Mouse (Mus musculus) cerebellum, postnatal 10 days (tissue): ENCODE measurements around the gene Naxe.

Experiments
- DNase-seq, 2 experiments: peaks; one replicate each; pipeline ENCODE4 v3.0.0; 2021; ENCODE audit warnings: mixed read lengths in 2 of 2

Naxe gene

GRCm38 (mm10) chr3:88057902-88058696 lies at the start of gene Naxe:
Gene Naxe, minus strand, starts transcription at chr3:88058495.
- DNase-seq, result peak; percentile 90 to 94

GRCm38 (mm10) chr3:88106126-88106525 lies 47.8 kb upstream of the Naxe start:
- DNase-seq, result no peak

DNA sequence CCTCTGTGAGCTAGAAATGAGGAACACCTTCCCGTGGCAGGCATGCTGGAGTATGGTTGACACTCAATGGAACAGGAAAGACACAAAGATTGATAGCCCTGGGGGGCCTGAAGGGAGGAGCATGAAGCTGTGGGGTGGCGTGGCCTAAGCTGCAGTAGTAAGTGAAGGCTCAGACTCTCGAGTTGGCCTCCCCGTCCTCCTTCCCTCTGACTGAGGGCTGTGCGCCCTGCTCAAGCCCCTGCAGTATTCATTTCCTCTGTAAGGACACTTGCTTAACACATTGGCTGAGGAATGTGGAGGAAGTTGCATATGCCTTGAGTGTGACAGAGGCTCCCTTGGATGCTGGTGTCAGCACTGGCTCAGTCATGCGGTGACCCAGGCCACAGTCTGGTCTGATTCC lies 44.3 kb upstream of the Naxe start:
- no peak for DNase-seq

GRCm38 (mm10) chr3:88102196-88102595 lies 43.9 kb upstream of the Naxe start:
- DNase-seq, result no peak

DNA sequence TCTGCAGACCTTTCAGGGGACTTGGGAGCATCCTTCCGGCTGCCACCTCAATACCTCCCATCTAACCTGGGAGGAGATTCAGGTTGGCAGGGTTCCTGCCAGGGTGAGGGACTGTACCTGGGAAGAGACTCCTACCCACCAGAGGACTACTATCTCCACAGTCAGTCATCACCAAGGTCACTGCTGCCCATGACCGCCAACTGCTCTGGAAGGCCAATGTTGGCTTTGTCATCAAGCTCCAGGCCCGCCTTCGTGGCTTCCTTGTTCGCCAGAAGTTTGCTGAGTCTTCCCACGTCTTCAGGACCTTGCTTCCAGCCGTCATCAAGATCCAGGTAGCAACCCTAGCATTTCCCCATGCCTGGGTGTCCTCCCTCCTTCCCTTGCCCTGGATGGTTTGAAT lies 43.4 kb upstream of the Naxe start:
- no peak for DNase-seq

DNA sequence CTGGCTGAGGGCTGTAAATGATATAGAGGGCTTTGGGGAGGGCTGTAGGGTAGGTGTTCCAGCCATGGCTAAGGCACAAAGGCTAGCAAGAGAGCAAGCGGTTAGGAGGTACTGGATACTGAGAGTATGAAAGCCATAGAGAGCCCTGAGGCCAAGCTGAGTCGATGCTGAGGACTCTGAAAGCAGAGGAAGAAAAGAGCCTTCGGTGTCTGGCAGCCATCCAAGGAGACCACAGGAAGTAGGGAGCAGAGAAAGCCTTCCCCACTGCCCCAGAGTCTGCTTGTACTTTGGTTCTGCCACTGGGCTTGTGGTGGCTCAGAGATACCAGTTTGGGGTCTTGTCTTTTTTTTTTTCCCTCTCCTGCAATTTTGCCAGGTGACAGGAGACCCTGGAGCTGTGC lies 42.0 kb upstream of the Naxe start:
- peak; percentile 52 to 54 for DNase-seq

DNA sequence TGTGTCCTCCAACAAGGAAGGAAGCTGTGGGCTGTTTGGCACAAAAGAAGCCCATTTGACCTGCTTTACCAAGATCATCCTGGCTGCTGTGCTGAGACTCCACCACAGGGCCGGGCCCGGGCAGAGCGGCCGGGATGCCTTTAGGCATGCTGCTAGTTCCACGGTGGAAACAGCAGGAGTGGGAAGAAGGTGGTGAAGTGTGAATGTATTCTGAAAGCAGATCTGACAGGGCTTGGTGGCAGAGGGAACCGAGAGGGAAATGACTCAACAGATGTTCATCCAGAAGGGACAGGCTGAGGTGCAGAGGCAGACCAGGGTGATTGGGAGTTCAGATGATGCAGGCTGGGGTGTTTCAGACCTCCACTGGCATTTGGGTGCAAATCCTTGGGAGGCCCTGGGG lies 39.4 kb upstream of the Naxe start:
- DNase-seq, result no peak

GRCm38 (mm10) chr3:88094126-88094525 lies 35.8 kb upstream of the Naxe start:
- DNase-seq, result no peak

DNA sequence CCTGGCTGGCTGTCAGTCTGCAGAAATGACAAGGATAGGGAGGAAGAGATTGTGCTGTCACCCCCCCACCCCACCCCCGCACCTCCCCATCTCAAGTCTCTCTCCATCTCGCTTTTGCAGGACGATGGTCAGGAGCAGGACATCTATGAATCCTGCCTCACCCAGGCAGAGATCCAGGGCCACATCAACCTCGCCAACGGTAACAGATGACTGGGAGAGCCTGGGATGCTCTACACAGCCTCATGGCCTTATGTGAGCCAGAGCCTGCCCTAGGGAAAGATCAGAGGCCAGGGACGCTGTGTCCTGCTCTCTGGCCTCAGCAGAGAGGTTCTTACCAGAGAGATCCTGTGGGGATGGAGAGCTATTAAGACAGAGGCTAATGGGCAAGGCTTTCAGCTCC lies 32.3 kb upstream of the Naxe start:
- peak in 1 of 2 experiments; percentile 26 for DNase-seq

DNA sequence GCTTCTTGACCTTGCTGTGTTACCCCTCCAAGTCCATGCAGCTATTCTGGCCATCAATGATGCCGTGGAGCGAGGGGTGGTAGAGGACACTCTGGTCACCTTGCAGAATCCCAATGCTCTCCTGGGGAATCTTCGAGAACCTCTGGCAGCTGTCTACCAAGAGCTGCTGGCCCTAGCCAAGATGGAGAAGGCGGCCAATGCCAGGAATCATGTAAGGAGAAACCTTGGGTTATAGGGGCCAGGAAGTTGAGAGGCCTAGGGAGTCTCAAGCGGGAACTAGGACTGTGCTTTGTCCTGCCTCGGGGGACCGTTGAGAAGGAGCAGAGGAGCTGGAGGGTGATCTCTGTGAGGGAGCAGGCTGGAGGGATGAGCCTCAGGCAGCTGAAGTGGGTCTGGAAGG lies 31.8 kb upstream of the Naxe start:
- DNase-seq, result no peak

DNA sequence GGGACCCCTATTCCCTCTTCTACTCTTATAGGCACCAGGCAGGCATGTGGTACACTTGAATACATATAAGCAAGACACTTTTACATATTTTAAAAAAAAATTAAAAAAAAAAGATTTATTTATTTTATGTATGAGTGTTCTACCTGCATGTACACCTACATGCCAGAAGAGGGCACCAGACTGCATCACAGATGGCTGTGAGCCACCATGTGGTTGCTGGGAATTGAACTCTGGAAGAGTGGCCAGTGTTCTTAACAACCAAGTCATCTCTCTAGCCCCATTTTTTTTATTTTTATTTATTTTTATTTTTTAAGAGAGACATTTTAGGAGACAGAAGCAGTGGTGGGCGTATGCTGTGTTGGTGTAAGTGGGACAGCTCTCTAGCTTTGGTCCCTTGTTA lies 29.4 kb upstream of the Naxe start:
- DNase-seq, result peak; percentile 59 to 75

- no peak for DNase-seq
Observed at GRCm38 (mm10) chr3:88085459-88085858, 27.2 kb upstream of the Naxe start.

GRCm38 (mm10) chr3:88084001-88084400 lies 25.7 kb upstream of the Naxe start:
- no peak for DNase-seq

DNA sequence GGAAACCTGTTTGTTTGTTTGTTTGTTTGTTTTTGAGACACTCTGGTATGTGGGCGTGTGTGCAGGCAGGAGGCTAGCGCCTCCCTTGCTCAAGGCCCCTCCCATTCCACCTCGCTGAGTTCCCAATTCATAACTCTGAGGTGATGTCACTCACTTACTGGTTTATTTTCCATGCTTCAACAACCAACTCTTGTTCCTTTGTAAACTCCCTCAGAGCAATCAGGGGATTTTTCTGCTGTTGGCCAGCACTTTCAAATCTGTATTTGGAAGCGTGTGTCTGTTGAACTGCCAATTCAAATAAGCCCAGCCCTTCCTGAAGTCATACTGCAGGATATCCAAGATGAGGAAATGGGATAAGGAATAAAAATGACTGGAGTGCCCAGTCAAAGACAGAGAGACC lies 24.4 kb upstream of the Naxe start:
- DNase-seq, result no peak

DNA sequence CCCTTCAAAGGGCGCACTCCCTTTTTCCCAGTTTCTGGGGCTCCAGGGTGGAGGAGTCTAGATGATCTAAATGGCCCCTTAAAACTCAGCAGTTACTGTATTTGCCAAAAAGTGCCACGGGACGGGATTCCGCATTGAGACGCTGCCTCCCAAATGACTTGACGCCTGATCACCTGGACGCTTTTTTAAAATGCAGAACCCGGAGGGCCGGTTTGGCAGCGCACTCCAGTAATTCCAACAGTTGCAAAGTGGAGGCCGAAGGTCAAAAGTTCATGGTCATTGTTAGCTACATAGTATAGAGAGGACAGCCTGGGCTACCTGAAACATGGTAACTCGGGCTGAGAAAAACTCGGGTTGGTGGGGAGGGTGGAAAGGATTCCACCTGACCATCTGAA lies 23.9 kb upstream of the Naxe start:
- no peak for DNase-seq

GRCm38 (mm10) chr3:88081345-88082223 lies 23.3 kb upstream of the Naxe start, which contains the start of gene Iqgap3:
Gene Iqgap3, plus strand, starts transcription at chr3:88081971.
- DNase-seq, result peak; percentile 94 to 96

- DNase-seq, result no peak
Observed at GRCm38 (mm10) chr3:88078204-88078603, 19.9 kb upstream of the Naxe start, which contains the start of gene Ttc24. Gene Ttc24, minus strand, starts transcription at chr3:88078304.

GRCm38 (mm10) chr3:88077441-88077840 lies 19.1 kb upstream of the Naxe start:
- no peak for DNase-seq

GRCm38 (mm10) chr3:88074766-88075165 lies 16.5 kb upstream of the Naxe start:
- peak; percentile 54 to 59 for DNase-seq

DNA sequence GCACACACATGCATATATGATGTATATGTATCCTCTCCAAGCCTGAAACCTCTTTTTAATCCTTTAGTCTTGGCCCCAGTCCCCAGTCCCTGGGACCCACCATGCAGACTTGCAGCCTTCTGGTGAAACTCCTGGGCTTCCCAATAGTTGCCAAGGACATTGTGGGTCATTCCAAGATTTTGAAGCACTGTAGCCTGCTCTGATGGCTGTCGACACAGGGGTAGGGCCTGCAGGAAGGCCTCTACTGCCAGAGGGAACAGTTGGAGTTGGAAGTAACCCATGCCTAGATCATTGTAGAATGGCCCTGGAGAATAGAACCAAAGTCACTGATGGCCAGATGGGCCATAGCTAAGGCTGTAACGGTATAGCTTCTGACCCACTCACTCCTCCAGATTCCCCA lies 16.1 kb upstream of the Naxe start:
- peak; percentile 64 to 77 for DNase-seq

DNA sequence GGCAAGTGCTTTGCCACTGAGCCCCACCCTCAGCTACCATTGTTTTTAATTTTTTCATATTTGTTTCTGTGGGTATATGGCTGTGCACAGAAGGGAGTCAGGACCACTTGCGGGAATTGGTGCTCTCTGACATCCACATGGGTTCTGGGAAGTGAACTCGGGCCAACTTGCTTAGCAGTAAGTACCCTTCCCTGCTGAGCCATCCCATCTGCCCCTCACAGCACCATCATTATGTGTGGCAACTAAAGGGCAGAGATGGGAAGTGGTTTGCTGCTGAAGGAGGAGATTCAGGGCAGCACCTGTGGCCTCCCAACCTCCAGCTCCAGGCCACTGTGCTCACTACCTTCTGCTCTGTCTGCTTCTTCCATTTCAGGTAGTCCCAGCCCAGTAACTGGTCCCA lies 15.3 kb upstream of the Naxe start:
- peak; percentile 52 to 70 for DNase-seq

- DNase-seq, result peak; percentile 94 to 96
Observed at GRCm38 (mm10) chr3:88071783-88072182, 13.5 kb upstream of the Naxe start.

GRCm38 (mm10) chr3:88068386-88068785 lies 10.1 kb upstream of the Naxe start:
- peak in 1 of 2 experiments; percentile 23 for DNase-seq

DNA sequence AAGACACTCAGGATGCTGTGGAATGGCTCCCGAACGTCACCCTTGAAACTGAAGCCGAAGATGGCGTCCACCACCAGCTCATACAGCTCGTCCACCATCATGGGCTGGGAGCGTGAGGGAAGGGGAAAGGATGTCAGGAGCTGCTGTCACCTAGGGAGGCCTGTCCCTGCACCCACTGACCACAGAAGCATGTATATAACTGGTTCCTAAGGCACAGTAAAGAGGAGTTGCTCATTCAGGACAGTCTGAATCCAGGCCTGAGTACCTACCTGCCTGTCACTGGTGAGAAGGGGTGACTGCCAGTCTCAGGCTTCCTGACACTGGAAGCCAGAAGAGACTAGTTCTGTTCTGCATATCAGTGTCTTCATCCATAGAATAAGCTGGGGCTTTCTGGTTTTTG lies 1.3 kb downstream of the Naxe start:
- no peak for DNase-seq
